Mouse (Mus musculus) liver, embryonic 11.5 days (tissue): ENCODE results near the gene Xylb. TPM values are rescaled to one million over a fixed set of nuclear protein-coding genes. Genes with fewer than 3 reads are reported as not detected.

Experiments
- polyA plus RNA-seq: library from polyadenylated mRNA; unstranded; fragments of >200 nt; fragmentation: Nextera tagmentation; extraction: Ambion mirVana; gene quantifications from 2 replicates; pipeline ENCODE4 v1.2.1, GENCODE M21; 2014

The Xylb gene
- polyA plus RNA-seq, 1 experiment from 2014 or later, result 9.5 TPM

Other genes starting within 250 kb of the Xylb start
- 0.34 and 0.63 TPM in 2 replicates for gene Acaa1b, start 200.3 kb upstream of the Xylb start, polyA plus RNA-seq
- gene Gm47289, start 198.2 kb upstream of the Xylb start, polyA plus RNA-seq, result not detected in 2 replicates
- gene Slc22a13, start 148.3 kb upstream of the Xylb start, polyA plus RNA-seq, result not detected in 2 replicates
- gene Oxsr1, start 35.0 kb upstream of the Xylb start, polyA plus RNA-seq, result 14.2 TPM in 2 replicates
- 58.8 and 61.2 TPM in 2 replicates for gene Acaa1a, start 17.7 kb upstream of the Xylb start, polyA plus RNA-seq
- 28.6 and 30.6 TPM in 2 replicates for gene Myd88, start 16.0 kb upstream of the Xylb start, polyA plus RNA-seq
- not detected in 2 replicates for gene Slc22a14, start 8.2 kb downstream of the Xylb start, polyA plus RNA-seq
- gene Acvr2b, start 44.7 kb downstream of the Xylb start, polyA plus RNA-seq, result 15.8 and 16.4 TPM in 2 replicates
- gene Exog, start 87.6 kb downstream of the Xylb start, polyA plus RNA-seq, result 18.7 and 22.5 TPM in 2 replicates
- gene Scn5a, start 221.6 kb downstream of the Xylb start, polyA plus RNA-seq, result 0.22 TPM in 1 of 2 replicates, not detected in the other